ENCODE assay signal across 12 mouse cellular contexts in the genomic region with DNA sequence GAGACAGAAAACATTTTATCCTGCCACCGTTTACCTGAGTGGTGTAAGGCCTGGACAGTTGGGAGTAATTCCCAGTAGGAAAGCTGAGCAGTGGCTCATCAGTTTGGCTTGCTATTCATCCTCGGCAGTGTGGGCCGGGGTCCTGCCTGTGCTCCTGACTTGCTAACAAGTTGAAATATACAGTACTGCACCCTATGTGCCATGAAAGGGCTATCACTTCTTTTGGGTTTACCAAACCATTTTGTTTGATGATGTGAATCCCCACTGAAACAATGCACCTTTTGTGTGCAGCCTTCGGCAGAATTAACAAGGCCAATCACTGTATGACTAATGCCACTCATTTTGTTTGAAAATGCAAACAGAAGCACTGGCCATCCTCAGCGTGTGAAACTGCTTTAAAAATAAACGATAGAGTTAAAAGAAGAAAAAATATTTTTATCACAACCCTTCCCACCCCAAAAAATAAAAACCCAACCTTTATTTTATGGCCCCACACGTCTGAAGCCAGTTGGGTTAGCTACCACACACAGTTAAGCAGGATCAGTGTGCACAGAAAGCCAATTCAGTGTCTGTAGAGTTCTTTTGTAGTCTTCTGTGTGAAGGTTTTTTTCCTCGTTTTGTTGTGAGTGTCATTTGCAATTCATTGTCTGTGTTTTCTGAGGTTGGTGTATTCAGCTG.
DNase-seq lines count a peak whose midpoint lies in the region; ATAC-seq and TF ChIP-seq lines count a peak whose summit lies in the region.
"Had no signal": no experiment of that assay in that cellular context is flagged by ENCODE, and none has a peak within 500 bp of the region (broad histone marks: within the 10 kb centered on the region; RNA-seq: fewer than 3 reads in every experiment).

No protein-coding gene starts in this region.

- no peaks in the 10 kb centered on the region for H3K9me3 ChIP-seq in midbrain, embryonic 10.5 days (replicated peaks)
- H3K9me3 ChIP-seq in midbrain, embryonic 16.5 days (replicated peaks; ENCODE audit: control insufficient read depth, low read length, poor library complexity, severe bottlenecking): no peaks in the 10 kb centered on the region
- no peaks in the 10 kb centered on the region for H3K9me3 ChIP-seq in hindbrain, embryonic 15.5 days
- H3K9me3 ChIP-seq in neural tube, embryonic 15.5 days (replicated peaks): no peaks in the 10 kb centered on the region
- H3K9me3 ChIP-seq in intestine, postnatal 0 days (ENCODE audit: control insufficient read depth): no peaks in the 10 kb centered on the region
- H3K9me3 ChIP-seq: intestine, embryonic 15.5 days had no signal

- H3K27me3 ChIP-seq in heart, adult 2 months (ENCODE audit: control insufficient read depth, insufficient read depth, low read length): no peaks in the 10 kb centered on the region
- H3K27me3 ChIP-seq in midbrain, embryonic 10.5 days (ENCODE audit: low read depth, poor library complexity, severe bottlenecking): peaks cover 53% of the 10 kb centered on the region
- H3K27me3 ChIP-seq in midbrain, embryonic 16.5 days (ENCODE audit: control insufficient read depth, insufficient read depth, low read depth, low read length): no peaks in the 10 kb centered on the region
- H3K27me3 ChIP-seq in hindbrain, embryonic 15.5 days: no peaks in the 10 kb centered on the region
- no peaks in the 10 kb centered on the region for H3K27me3 ChIP-seq in neural tube, embryonic 15.5 days (replicated peaks)
- no peaks in the 10 kb centered on the region for H3K27me3 ChIP-seq in intestine, postnatal 0 days (replicated peaks; ENCODE audit: control insufficient read depth, insufficient read depth, low read length)
- H3K27me3 ChIP-seq: intestine, embryonic 15.5 days had no signal

- intact Hi-C loops in heart, adult 2 months (cut with DNase I): no loop called here
- intact Hi-C loops in heart, postnatal 36 days (cut with DNase I): no loop called here

- ATAC-seq in midbrain, embryonic 16.5 days: no peak; the same call in 1 of the 2 replicates
- no peak for ATAC-seq in hindbrain, embryonic 15.5 days (ENCODE audit: low FRiP score, low read depth)
- ATAC-seq in neural tube, embryonic 15.5 days (ENCODE audit: low FRiP score): peak; percentile 47; the same call in 1 of the 2 replicates
- ATAC-seq in intestine, postnatal 0 days: no peak
- ATAC-seq: intestine, embryonic 15.5 days had no signal

- no peak for TF ChIP-seq CTCF in heart, adult 2 months (IDR thresholded peaks at IDR 0.05)
- no peak for TF ChIP-seq CTCF in intestine, postnatal 0 days (IDR thresholded peaks at IDR 0.05; ENCODE audit: low read depth)

- no peak for TF ChIP-seq EP300 in heart, adult 2 months (IDR thresholded peaks at IDR 0.05; ENCODE audit: insufficient read depth, low read depth, low read length)

- no peaks in the 10 kb centered on the region for H3K79me2 ChIP-seq in heart, adult 2 months (replicated peaks; ENCODE audit: control insufficient read depth, insufficient read depth, low read length)

- no peak for DNase-seq in heart, adult 2 months
- no peak for DNase-seq in heart, postnatal 36 days
- peak; percentile 41 for DNase-seq in midbrain, embryonic 10.5 days (ENCODE audit: low spot score)
- DNase-seq in gastrocnemius, adult 18-20 months (ENCODE audit: low spot score): no peak
- DNase-seq: B cell, adult 2 months; cerebellum, postnatal 36 days had no signal

- 54% methylated on average over 8 of the region's 8 CpGs for WGBS in heart, adult 2 months
- 25% methylated on average over 8 of the region's 8 CpGs for WGBS in midbrain, embryonic 10.5 days
- WGBS in midbrain, embryonic 16.5 days: 13% methylated on average over 8 of the region's 8 CpGs
- WGBS in hindbrain, embryonic 15.5 days: 14% methylated on average over 8 of the region's 8 CpGs
- 15% methylated on average over 8 of the region's 8 CpGs for WGBS in neural tube, embryonic 15.5 days
- WGBS in intestine, postnatal 0 days: 54% methylated on average over 8 of the region's 8 CpGs

- H3K27ac ChIP-seq in heart, adult 2 months: peak overlapping the region; percentile 69
- peak overlapping the region; percentile 86 for H3K27ac ChIP-seq in midbrain, embryonic 10.5 days (replicated peaks)
- no peak overlapping the region; the same call in 1 of the 2 replicates for H3K27ac ChIP-seq in midbrain, embryonic 16.5 days (ENCODE audit: low read length)
- peak overlapping the region; percentile 74 for H3K27ac ChIP-seq in hindbrain, embryonic 15.5 days (replicated peaks)
- H3K27ac ChIP-seq in neural tube, embryonic 15.5 days (replicated peaks): peak overlapping the region; percentile 70
- H3K27ac ChIP-seq in intestine, postnatal 0 days (ENCODE audit: low read depth, low read length): no peak overlapping the region
- H3K27ac ChIP-seq: intestine, embryonic 15.5 days; liver, embryonic 14.5 days had no signal

- peaks cover 15% of the 10 kb centered on the region for H3K4me1 ChIP-seq in heart, adult 2 months (ENCODE audit: control insufficient read depth, insufficient read depth, low read length)
- H3K4me1 ChIP-seq in midbrain, embryonic 10.5 days: peaks cover 64% of the 10 kb centered on the region
- H3K4me1 ChIP-seq in midbrain, embryonic 16.5 days (ENCODE audit: control insufficient read depth, insufficient read depth, low read length): peaks cover 6% of the 10 kb centered on the region
- H3K4me1 ChIP-seq in hindbrain, embryonic 15.5 days (replicated peaks): peaks cover 15% of the 10 kb centered on the region
- H3K4me1 ChIP-seq in neural tube, embryonic 15.5 days: peaks cover 22% of the 10 kb centered on the region; the same call in 1 of the 2 replicates
- no peaks in the 10 kb centered on the region for H3K4me1 ChIP-seq in intestine, postnatal 0 days (replicated peaks; ENCODE audit: control insufficient read depth, insufficient read depth, low read length)
- H3K4me1 ChIP-seq: intestine, embryonic 15.5 days had no signal

- H3K4me2 ChIP-seq in midbrain, embryonic 16.5 days (ENCODE audit: low read length): no peak overlapping the region
- no peak overlapping the region for H3K4me2 ChIP-seq in hindbrain, embryonic 15.5 days
- no peak overlapping the region for H3K4me2 ChIP-seq in neural tube, embryonic 15.5 days
- no peak overlapping the region for H3K4me2 ChIP-seq in intestine, postnatal 0 days (replicated peaks; ENCODE audit: low read depth)
- H3K4me2 ChIP-seq: intestine, embryonic 15.5 days had no signal

- TF ChIP-seq POLR2A in heart, adult 2 months (IDR thresholded peaks at IDR 0.05; ENCODE audit: insufficient read depth, low read depth, low read length): no peak

- no peak overlapping the region for H3K9ac ChIP-seq in heart, adult 2 months (ENCODE audit: low read depth, low read length)
- no peak overlapping the region for H3K9ac ChIP-seq in midbrain, embryonic 16.5 days (ENCODE audit: low read depth, low read length)
- no peak overlapping the region for H3K9ac ChIP-seq in hindbrain, embryonic 15.5 days
- H3K9ac ChIP-seq in neural tube, embryonic 15.5 days (replicated peaks): no peak overlapping the region
- no peak overlapping the region for H3K9ac ChIP-seq in intestine, postnatal 0 days (ENCODE audit: low read depth, low read length)
- H3K9ac ChIP-seq: intestine, embryonic 15.5 days; liver, embryonic 14.5 days had no signal

- peaks cover 7% of the 10 kb centered on the region; the same call in 1 of the 2 replicates for H3K36me3 ChIP-seq in heart, adult 2 months (ENCODE audit: control insufficient read depth, insufficient read depth, low read length)
- H3K36me3 ChIP-seq in midbrain, embryonic 10.5 days: peaks cover 10% of the 10 kb centered on the region
- peaks cover 3% of the 10 kb centered on the region; the same call in 1 of the 2 replicates for H3K36me3 ChIP-seq in midbrain, embryonic 16.5 days (ENCODE audit: control insufficient read depth, insufficient read depth, low read length)
- 0 out of 2 replicates have a peak, but pooled peaks cover 4% of the 10 kb centered on the region for H3K36me3 ChIP-seq in hindbrain, embryonic 15.5 days
- H3K36me3 ChIP-seq in neural tube, embryonic 15.5 days: peaks cover under 1% of the 10 kb centered on the region; the same call in 1 of the 2 replicates
- peaks cover 6% of the 10 kb centered on the region; the same call in 1 of the 2 replicates for H3K36me3 ChIP-seq in intestine, postnatal 0 days (ENCODE audit: control insufficient read depth, insufficient read depth)
- H3K36me3 ChIP-seq: intestine, embryonic 15.5 days had no signal

- no peak overlapping the region; the same call in 1 of the 2 replicates for H3K4me3 ChIP-seq in heart, adult 2 months
- H3K4me3 ChIP-seq in midbrain, embryonic 10.5 days: peak overlapping the region; percentile 29; the same call in 1 of the 2 replicates
- H3K4me3 ChIP-seq in midbrain, embryonic 16.5 days (ENCODE audit: low read depth, low read length): no peak overlapping the region
- H3K4me3 ChIP-seq in hindbrain, embryonic 15.5 days: no peak overlapping the region
- no peak overlapping the region for H3K4me3 ChIP-seq in neural tube, embryonic 15.5 days (replicated peaks)
- H3K4me3 ChIP-seq in intestine, postnatal 0 days (ENCODE audit: low read depth, low read length): no peak overlapping the region
- H3K4me3 ChIP-seq: intestine, embryonic 15.5 days had no signal

Comparison
In these comparisons a context has a peak if more than half of its experiments do, and no peak if none do; other contexts are left out.
1. H3K27ac ChIP-seq: peak in heart, adult 2 months (single experiment), midbrain, embryonic 10.5 days (single experiment), hindbrain, embryonic 15.5 days (single experiment) and neural tube, embryonic 15.5 days (single experiment); none in midbrain, embryonic 16.5 days (single experiment) and intestine, postnatal 0 days (single experiment).